Mouse (Mus musculus) CD4-positive, CD25-positive, alpha-beta regulatory T cell, adult 2 months (primary cell): ENCODE data around the gene Rpl11.

ENCODE experiments used
- DNase-seq: peaks from one replicate; pipeline ENCODE4 v3.0.0-alpha.2; 2012; ENCODE audit warnings: low read depth, low spot score

Rpl11 gene

DNA sequence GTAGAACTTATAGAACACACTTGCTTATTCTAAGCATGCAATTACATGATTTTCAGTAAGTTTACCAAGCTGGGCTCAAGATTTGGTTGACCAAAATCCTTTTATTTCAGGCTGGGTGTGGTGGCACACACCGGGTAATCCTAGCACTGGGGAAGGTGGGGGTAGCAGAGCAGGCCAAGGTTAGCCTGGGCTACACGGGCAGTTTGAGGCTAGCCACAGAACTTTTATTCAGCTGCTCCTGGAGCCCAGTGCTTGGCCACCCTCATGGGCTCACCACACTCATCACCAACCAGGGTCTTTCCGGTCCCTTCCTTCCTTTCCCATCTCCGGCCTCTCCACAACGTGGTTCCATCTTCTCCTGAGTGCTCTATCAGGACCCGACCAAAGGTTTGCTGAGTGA, 17.4 kb upstream of the Rpl11 start:
- no peak for DNase-seq

GRCm38 (mm10) chr4:136069954-136070353, 16.7 kb upstream of the Rpl11 start:
- peak; percentile 95 for DNase-seq

GRCm38 (mm10) chr4:136069313-136069712, 16.1 kb upstream of the Rpl11 start:
- no peak for DNase-seq

DNA sequence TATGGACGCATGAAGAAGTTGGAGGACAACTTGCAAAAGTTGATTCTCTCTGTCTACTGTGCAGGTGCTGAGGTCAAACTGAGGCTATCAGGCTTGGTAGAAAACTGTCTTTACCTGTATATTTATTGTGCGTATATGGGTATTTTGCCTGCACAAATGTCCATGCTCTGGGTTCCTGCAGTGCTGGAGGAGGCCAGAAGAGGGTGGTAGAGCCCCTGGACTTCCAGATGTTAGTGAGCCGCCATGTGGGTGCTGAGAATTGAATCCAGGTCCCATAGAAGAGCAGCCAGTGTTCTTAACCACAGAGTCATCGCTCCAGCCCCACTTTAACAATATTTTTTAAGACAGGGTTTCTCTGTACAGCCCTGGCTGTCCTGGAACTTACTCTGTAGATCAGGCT, 9.9 kb upstream of the Rpl11 start:
- no peak for DNase-seq

GRCm38 (mm10) chr4:136059800-136060488, 6.7 kb upstream of the Rpl11 start:
- peak; percentile 92 for DNase-seq

DNA sequence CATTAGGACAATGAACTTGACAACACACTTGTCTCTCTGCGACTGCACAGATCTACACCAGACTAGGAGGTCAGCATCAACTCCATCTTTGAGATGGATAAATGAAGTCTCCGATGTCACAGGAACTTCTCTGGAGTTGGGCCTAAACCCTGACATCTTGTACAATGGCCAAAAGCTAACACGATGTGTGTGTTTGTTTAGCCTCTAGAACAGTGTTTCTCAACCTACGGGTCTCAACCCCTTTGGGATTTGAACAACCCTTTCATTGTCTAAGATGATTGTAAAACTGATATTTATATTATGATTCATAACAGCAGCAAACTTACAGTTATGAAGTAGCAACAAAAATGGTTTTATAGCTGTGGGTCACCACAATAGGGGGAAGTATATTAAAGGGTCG, 4.7 kb upstream of the Rpl11 start:
- no peak for DNase-seq

DNA sequence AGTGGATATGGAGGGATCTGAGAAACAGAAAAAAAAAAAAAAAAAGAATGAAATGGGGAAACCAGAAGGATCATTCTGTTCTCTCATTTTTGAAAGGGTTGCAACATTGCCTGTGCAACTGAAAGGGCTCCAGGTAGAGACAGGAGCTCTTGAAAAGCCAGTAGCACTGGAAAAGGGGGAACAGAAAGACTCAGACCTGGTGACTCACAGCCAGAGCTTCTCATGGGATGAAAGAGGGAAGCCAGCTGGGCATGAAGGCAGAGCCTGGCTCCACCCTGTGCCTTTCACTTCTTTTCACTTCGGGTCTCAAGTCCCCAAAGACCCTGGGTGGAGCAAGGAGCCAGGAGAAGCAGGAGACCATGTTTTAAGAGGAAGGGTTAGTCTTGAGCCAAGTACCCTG, 2.8 kb upstream of the Rpl11 start:
- no peak for DNase-seq

GRCm38 (mm10) chr4:136053843-136054242, 615 bp upstream of the Rpl11 start:
- peak; percentile 33 for DNase-seq

DNA sequence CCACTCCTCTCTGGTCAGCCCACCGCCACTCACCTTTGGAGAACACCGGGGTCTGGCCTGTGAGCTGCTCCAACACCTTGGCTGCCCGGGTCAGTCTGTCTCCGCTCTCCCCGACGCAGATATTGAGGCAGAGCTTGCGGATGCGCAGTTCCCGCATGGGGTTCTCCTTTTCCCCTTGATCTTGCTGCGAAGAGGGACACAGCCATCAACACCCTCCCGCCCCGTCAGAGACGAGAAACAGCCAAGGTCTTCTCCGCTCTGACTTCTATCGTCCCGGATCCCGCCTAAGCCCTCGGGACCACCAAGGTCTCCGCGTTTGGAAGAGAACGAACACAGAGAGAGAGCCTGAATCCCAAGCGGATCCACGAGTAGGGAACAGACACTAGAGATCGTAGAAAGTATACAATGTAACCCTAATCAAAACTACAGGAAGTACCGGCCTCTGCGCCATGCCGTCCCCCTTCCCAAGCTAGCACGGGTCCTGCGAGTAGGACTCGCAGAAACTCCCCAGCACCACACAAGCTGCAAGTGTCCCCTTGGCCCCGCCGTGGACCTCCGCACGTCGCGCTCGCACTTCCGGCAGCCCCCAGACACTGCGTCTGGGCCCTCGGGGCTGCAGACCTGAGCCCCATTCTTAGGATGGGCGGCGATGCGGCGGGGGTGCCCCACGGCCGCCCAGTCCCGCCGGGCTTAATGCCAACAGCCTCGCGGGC, 538 bp downstream of the Rpl11 start:
- DNase-seq: no peak

DNA sequence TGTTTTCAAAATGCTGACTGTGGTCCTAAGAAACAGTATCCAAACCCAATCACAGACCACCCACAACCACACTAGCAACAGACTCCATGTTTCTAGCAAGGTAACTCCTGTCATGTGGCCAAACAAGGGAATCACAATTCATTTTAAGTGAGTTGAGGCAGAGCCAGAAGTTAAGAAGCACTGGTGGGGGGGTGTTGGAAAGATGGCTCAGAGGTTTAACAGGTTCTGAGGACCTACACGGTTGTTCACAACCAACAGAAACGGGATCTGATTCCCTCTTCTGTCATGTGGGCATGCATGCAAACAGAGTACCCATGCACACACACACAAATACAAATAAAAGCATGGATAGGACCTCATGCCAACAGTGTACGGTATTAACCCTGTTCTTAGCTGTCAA, 1.2 kb downstream of the Rpl11 start:
- DNase-seq: no peak

- no peak for DNase-seq
These were observed 3.0 kb downstream of the Rpl11 start for GRCm38 (mm10) chr4:136050226-136050625.

DNA sequence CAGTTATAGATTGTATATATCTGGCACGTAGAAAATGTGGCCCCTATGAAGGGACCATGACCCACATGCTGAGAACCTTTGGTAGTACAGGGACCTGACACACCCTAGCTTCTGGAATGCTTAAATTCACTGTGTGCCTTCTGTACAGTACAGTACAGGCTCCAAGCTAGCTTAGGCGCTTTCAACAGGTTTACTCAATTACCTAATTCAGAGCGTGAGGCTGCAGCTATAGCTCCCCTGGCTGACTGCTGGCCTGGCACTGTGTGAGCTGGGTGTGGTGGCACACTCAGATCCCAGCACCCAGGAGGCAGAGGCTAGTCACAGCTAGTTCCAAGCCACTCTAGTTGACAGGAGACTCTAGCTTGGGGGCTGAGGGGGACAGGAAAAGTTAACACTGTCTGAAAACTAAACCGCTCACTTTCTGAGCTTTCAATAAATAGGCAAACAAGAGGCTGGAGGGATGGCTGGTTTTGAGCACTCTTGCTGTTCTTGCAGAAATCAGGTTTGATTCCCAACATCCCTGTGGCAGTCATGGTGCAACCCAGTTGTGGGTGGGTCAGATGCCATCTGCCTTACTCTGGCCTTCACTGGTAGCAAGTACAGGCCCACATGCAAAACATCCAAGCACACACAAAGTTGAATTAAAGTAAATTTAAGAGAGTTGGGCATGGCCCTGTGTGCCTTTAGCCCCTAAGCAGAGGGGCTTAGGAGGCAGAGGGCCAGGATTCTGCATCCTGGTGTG, 4.8 kb downstream of the Rpl11 start:
- DNase-seq: no peak

DNA sequence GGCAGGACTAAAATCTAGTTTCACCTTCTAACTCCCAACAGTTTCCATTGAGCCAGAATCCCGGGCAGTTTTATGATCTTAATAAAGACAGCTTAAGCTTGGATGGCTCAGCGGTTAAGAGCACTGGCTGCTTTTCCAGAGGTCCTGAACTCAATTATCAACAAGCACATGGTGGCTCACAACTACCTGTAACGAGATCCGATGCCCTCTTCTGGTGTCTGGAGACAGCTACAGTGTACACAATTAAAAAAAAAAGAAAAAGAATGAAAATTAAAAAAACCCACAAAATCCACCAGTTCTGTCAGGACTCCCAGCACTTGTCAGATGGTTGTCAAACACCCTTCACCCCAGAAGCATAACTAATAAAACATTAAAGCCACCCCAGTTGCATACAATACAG, 5.6 kb downstream of the Rpl11 start:
- DNase-seq: no peak

DNA sequence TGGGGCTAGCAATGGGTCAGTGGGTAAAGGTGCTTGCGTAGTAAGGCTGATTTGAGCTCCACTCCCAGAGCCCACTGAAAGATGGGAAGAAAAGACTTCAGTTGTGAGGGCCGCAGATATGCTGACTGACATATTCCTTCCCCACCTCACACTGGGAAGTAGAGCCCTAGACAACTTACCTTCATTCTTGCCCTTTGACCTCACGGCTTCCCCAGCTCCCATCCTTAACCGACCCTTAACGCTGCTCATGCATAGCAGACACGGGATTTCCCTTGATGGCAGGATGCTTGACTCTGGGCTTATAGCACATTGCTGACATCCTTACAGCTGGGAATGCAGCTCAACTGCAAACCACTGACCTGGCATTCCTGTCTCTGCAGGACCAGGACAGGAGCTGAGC, 6.3 kb downstream of the Rpl11 start:
- DNase-seq: no peak

- DNase-seq: no peak
These were observed 8.1 kb downstream of the Rpl11 start for GRCm38 (mm10) chr4:136045091-136045490.

DNA sequence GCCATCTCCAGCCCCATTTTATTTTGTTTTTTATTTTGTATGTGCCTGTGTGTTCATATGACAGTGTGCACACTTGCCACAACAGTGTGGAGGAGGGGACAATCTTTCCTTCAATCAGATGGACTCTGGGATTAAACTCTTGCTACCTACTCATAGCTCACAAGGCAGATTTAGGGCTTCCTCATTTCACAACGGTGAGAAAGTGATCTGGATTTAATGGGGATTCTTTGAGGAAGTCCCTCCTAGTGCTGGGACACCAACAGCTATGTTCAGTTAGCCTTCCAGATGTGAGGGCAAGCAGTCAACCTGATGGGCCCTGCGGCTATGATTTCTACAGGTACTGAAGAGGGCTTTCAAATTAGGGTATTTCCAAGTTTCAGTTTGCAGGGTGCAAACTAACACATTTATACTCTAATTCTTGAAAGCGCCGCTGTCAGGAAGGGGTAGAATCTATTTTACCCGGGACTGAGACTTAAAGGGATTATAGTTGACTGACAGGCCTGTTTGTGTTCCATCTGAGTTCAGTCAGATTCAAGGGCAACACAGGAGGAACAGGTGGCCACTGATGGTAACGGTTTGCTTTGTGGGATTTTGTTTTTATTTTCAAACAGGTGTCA, 9.3 kb downstream of the Rpl11 start:
- no peak for DNase-seq

GRCm38 (mm10) chr4:136035078-136035477, 18.1 kb downstream of the Rpl11 start:
- no peak for DNase-seq

DNA sequence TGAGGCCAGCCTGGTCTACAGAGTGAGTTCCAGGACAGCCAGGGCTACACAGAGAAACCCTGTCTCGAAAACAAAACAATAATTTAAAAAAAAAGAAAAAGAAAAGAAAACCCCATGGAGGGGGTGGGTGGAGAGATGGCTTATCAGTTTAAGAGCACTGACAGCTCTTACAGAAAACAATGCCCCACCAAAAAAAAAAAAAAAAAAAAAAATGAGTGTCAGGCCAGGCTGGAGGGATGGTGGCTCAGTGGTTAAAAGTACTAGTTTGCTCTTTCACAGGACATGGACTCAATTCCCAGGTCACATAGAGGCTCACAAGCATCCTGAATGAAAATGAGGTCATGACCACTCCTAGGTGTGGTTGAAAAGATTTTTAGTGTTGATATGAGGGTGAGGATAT, 20.0 kb downstream of the Rpl11 start:
- DNase-seq: no peak

- DNase-seq: peak; percentile 44
These were observed 22.0 kb downstream of the Rpl11 start for GRCm38 (mm10) chr4:136030968-136031909.

DNA sequence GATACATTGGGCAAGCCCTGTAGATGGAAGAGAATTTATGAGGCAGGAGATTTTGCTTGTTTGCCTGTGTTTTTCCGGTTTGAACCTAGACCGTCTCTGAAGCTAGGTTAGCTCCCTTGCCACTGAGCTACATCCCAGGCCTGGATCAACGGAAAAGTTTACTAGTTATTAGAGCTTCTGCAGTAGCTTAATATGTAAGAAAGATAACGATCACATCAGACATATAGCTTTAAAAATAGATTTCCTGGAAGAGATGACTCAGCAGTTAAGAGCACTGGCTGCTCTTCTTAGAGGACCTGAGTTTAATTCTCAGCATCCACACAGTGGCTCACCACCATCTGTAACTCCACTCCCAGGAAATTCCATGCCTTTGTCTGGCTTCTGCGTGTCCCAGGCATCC, 24.5 kb downstream of the Rpl11 start:
- DNase-seq: peak; percentile 56

GRCm38 (mm10) chr4:136028132-136028564, 25.1 kb downstream of the Rpl11 start:
- DNase-seq: peak; percentile 48
